Mouse (Mus musculus): ENCODE data around the gene Chst4. TPM values are rescaled to one million over a fixed set of nuclear protein-coding genes. Genes with fewer than 3 reads are reported as not detected.

Chst4 gene
- polyA plus RNA-seq, 1 experiment from 2014 or later, result not detected

DNA sequence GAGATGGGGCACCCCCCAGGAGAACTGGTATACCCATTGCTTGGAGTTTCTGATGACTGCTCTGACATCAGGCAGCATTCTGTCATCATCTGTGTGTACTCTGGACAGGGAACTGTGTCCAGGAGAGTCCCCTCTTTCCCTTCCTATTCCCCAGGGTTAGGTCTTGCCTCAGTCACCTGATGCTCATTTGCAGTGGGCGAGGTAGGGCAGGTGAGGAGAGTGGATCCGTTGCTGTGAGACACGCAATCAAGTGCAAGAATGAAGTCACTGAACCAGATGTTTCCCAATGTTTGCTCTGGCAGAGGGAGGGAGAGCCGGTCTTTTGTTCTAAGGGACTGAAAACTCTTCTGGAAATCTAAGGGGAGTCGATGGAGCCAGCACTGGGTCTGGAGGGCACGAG lies 60.2 kb downstream of the Chst4 start:
- Histone ChIP-seq H3K4me2 (replicated peaks; ENCODE audit: low read depth, low read length) (no peak overlapping the region), H3K4me1 (ENCODE audit: control insufficient read depth, insufficient read depth, low read length) (no peaks in the 10 kb centered on the region), H3K9ac (ENCODE audit: low read depth, low read length) (no peak overlapping the region), H3K4me3 (ENCODE audit: low read length) (no peak overlapping the region), H3K27me3 (ENCODE audit: control insufficient read depth, insufficient read depth, low read length) (peaks cover 10% of the 10 kb centered on the region; the same call in 1 of the 2 replicates), H3K9me3 (ENCODE audit: control insufficient read depth, low read length) (peaks cover 10% of the 10 kb centered on the region; the same call in 1 of the 2 replicates), H3K27ac (ENCODE audit: low read depth, low read length) (no peak overlapping the region), H3K36me3 (ENCODE audit: control insufficient read depth, insufficient read depth, low read length) (no peaks in the 10 kb centered on the region)
- 86% methylated on average over 6 of the region's 6 CpGs for WGBS
- no peak for ATAC-seq (ENCODE audit: low FRiP score, low TSS enrichment)

Other genes with a start within 250 kb of the Chst4 start
- gene Phlpp2, start 171.2 kb downstream of the Chst4 start, polyA plus RNA-seq (2014; fragmentation: Nextera tagmentation; extraction: Ambion mirVana), result 4.3 and 5.6 TPM in 2 replicates
- gene Marveld3, start 77.5 kb downstream of the Chst4 start, polyA plus RNA-seq (2014; fragmentation: Nextera tagmentation; extraction: Ambion mirVana), result 2.1 and 4.0 TPM in 2 replicates
- gene Tat, start 49.3 kb downstream of the Chst4 start, polyA plus RNA-seq (2014; fragmentation: Nextera tagmentation; extraction: Ambion mirVana), result not detected in 2 replicates
- 6.9 and 7.6 TPM in 2 replicates for gene Zfp612, start 40.0 kb upstream of the Chst4 start, polyA plus RNA-seq (2014; fragmentation: Nextera tagmentation; extraction: Ambion mirVana)
- gene Gm21964, start 61.5 kb upstream of the Chst4 start, polyA plus RNA-seq (2014; fragmentation: Nextera tagmentation; extraction: Ambion mirVana), result not detected in 2 replicates
- gene Gm17720, start 63.0 kb upstream of the Chst4 start, polyA plus RNA-seq (2014; fragmentation: Nextera tagmentation; extraction: Ambion mirVana), result not detected in 2 replicates
- gene Calb2, start 128.5 kb upstream of the Chst4 start, polyA plus RNA-seq (2014; fragmentation: Nextera tagmentation; extraction: Ambion mirVana), result 0.13 TPM in 1 of 2 replicates, not detected in the other
- gene Cmtr2, start 175.9 kb upstream of the Chst4 start, polyA plus RNA-seq (2014; fragmentation: Nextera tagmentation; extraction: Ambion mirVana), result 6.2 and 11.1 TPM in 2 replicates
- gene Hydin, start 227.2 kb upstream of the Chst4 start, polyA plus RNA-seq (2014; fragmentation: Nextera tagmentation; extraction: Ambion mirVana), result 0.16 TPM in 1 of 2 replicates, not detected in the other

Measured in kidney, embryonic 14.5 days (tissue).